Mouse (Mus musculus) forebrain, postnatal 0 days (tissue): ENCODE data around the gene Trex2. TPM values are rescaled to one million over a fixed set of nuclear protein-coding genes. Genes with fewer than 3 reads are reported as not detected.

Experiments used
- ATAC-seq: fragments of 200-750 bp; cut with Nextera tagmentation; 2 replicates; pipeline ENCODE4 v1.8.0; 2017; ENCODE audit warnings: mild to moderate bottlenecking, moderate library complexity
- DNase-seq: peaks from one replicate; pipeline ENCODE4 v3.0.0-alpha.2; 2015
- H3K27ac ChIP-seq: fragments of 300-500 bp; sonication (generic); 2 replicates; pipeline ENCODE4 v1.5.1; 2014; ENCODE audit warnings: low read depth, mild to moderate bottlenecking, antibody characterized with exemption, low read length, moderate library complexity, mixed read lengths
- H3K27me3 ChIP-seq: fragments of 300-500 bp; sonication (generic); 2 replicates; pipeline ENCODE4 v1.6.1; 2014; ENCODE audit warnings: mild to moderate bottlenecking, low read length, mixed read lengths; ENCODE audit not compliant: insufficient read depth
- H3K36me3 ChIP-seq: fragments of 300-500 bp; sonication (generic); 2 replicates; pipeline ENCODE4 v1.6.1; 2014; ENCODE audit warnings: mild to moderate bottlenecking, moderate library complexity; ENCODE audit not compliant: insufficient read depth
- H3K4me1 ChIP-seq: fragments of 300-500 bp; sonication (generic); 2 replicates; pipeline ENCODE4 v1.6.1; 2014; ENCODE audit warnings: antibody characterized with exemption; ENCODE audit not compliant: insufficient read depth
- H3K4me2 ChIP-seq: fragments of 300-500 bp; sonication (generic); 2 replicates; pipeline ENCODE4 v1.6.1; 2014; ENCODE audit warnings: low read depth, mild to moderate bottlenecking, moderate library complexity
- H3K4me3 ChIP-seq: fragments of 300-500 bp; sonication (generic); 2 replicates; pipeline ENCODE4 v1.5.1; 2014; ENCODE audit warnings: low read depth, low read length, mixed read lengths
- H3K9ac ChIP-seq: fragments of 300-500 bp; sonication (generic); 2 replicates; pipeline ENCODE4 v1.6.1; 2014; ENCODE audit warnings: mild to moderate bottlenecking
- H3K9me3 ChIP-seq: fragments of 300-500 bp; sonication (generic); 2 replicates; pipeline ENCODE4 v1.6.1; 2016; ENCODE audit warnings: low read length
- CTCF ChIP-seq: sonication (generic); IDR thresholded peaks from 2 replicates; pipeline ENCODE4 v1.5.1; 2016; ENCODE audit warnings: antibody characterized with exemption, control low read depth, low read depth
- WGBS: fragments of 180-500 bp; shearing (Covaris S2); extraction: QIAGEN DNeasy Blood & Tissue Kit; methylation state at CpG from one replicate; pipeline ENCODE4 v1.1.7; 2014; 5-methylcytosine and 5-hydroxymethylcytosine counted together
- polyA plus RNA-seq: library from polyadenylated mRNA; unstranded; fragments of >200 nt; fragmentation: Nextera tagmentation; extraction: Ambion mirVana; gene quantifications from 2 replicates; pipeline ENCODE4 v1.2.1, GENCODE M21; 2015
- total RNA-seq: library from RNA; depleted of rRNA; stranded (reverse); fragments of >200 nt; gene quantifications from 2 replicates; pipeline ENCODE4 v1.2.3, GENCODE M21; 2014

Gene Trex2
- total and polyA plus RNA-seq, 2 experiments from 2014 or later: not detected

GRCm38 (mm10) chrX:73467446-73468241 is 32.5 kb upstream of the Trex2 start:
- ATAC-seq (peak; percentile 38; the same call in 1 of the 2 replicates), DNase-seq (peak; percentile 20)
- no peaks in the 10 kb centered on the region for H3K9me3 ChIP-seq
- TF ChIP-seq CTCF: no peak
- H3K4me1 ChIP-seq: no peaks in the 10 kb centered on the region
- no peak overlapping the region for H3K4me2 ChIP-seq
- no peaks in the 10 kb centered on the region for H3K27me3 ChIP-seq
- WGBS: 48% methylated on average over 5 of the region's 5 CpGs
- H3K4me3 ChIP-seq: no peak overlapping the region
- H3K27ac ChIP-seq: no peak overlapping the region
- H3K9ac ChIP-seq: no peak overlapping the region
- H3K36me3 ChIP-seq: no peaks in the 10 kb centered on the region

- Histone ChIP-seq H3K9ac (no peak overlapping the region), H3K27ac (no peak overlapping the region), H3K4me3 (no peak overlapping the region), H3K36me3 (no peaks in the 10 kb centered on the region), H3K9me3 (no peaks in the 10 kb centered on the region), H3K4me1 (no peaks in the 10 kb centered on the region), H3K27me3 (no peaks in the 10 kb centered on the region), H3K4me2 (no peak overlapping the region)
- DNase-seq: peak; percentile 20
- WGBS: 65% methylated on average over 9 of the region's 9 CpGs
- peak; percentile 88 for ATAC-seq
- no peak for TF ChIP-seq CTCF
Observed at GRCm38 (mm10) chrX:73465483-73466186, 30.5 kb upstream of the Trex2 start.

- no peaks in the 10 kb centered on the region for H3K9me3 ChIP-seq
- no peak overlapping the region for H3K4me3 ChIP-seq
- WGBS: 79% methylated on average over 4 of the region's 4 CpGs
- no peak for TF ChIP-seq CTCF
- no peak overlapping the region for H3K4me2 ChIP-seq
- H3K36me3 ChIP-seq: no peaks in the 10 kb centered on the region
- H3K4me1 ChIP-seq: no peaks in the 10 kb centered on the region
- ATAC-seq (no peak), DNase-seq (no peak)
- no peak overlapping the region for H3K27ac ChIP-seq
- H3K27me3 ChIP-seq: no peaks in the 10 kb centered on the region
- no peak overlapping the region for H3K9ac ChIP-seq
Observed at GRCm38 (mm10) chrX:73460792-73461191, 25.6 kb upstream of the Trex2 start.

- Histone ChIP-seq H3K27me3 (no peaks in the 10 kb centered on the region), H3K9me3 (no peaks in the 10 kb centered on the region), H3K4me2 (peak within 1 kb of the TSS; percentile 55), H3K36me3 (no peaks in the 10 kb centered on the region), H3K4me3 (peak within 1 kb of the TSS; percentile 46), H3K4me1 (no peaks in the 10 kb centered on the region), H3K9ac (peak within 1 kb of the TSS; percentile 46; the same call in 1 of the 2 replicates), H3K27ac (no peak within 1 kb of the TSS)
- TF ChIP-seq CTCF: peak; percentile 59
- DNase-seq (peak; percentile 94), ATAC-seq (peak; percentile 100)
- WGBS: 31% methylated on average over 26 of the region's 26 CpGs
Observed at GRCm38 (mm10) chrX:73458877-73459392, 23.8 kb upstream of the Trex2 start, which contains the start of gene Haus7. TSS of gene Haus7 (minus strand) at chrX:73459044.

GRCm38 (mm10) chrX:73451949-73452348 is 16.8 kb upstream of the Trex2 start:
- Histone ChIP-seq H3K27ac (no peak overlapping the region), H3K9ac (no peak overlapping the region), H3K4me1 (no peaks in the 10 kb centered on the region), H3K36me3 (no peaks in the 10 kb centered on the region), H3K27me3 (no peaks in the 10 kb centered on the region), H3K9me3 (no peaks in the 10 kb centered on the region), H3K4me3 (no peak overlapping the region), H3K4me2 (no peak overlapping the region)
- WGBS: 23% methylated on average over 2 of the region's 2 CpGs
- DNase-seq (peak; percentile 65), ATAC-seq (peak; percentile 79; the same call in 1 of the 2 replicates)
- peak; percentile 75 for TF ChIP-seq CTCF

GRCm38 (mm10) chrX:73441428-73441827 is 6.3 kb upstream of the Trex2 start:
- 63% methylated on average over 2 of the region's 2 CpGs for WGBS
- Histone ChIP-seq H3K4me1 (no peaks in the 10 kb centered on the region), H3K27me3 (no peaks in the 10 kb centered on the region), H3K27ac (no peak overlapping the region), H3K9ac (no peak overlapping the region), H3K36me3 (0 out of 2 replicates have a peak, but pooled peaks cover 4% of the 10 kb centered on the region), H3K4me2 (no peak overlapping the region), H3K4me3 (no peak overlapping the region), H3K9me3 (no peaks in the 10 kb centered on the region)
- ATAC-seq (no peak), DNase-seq (no peak)
- no peak for TF ChIP-seq CTCF

- Histone ChIP-seq H3K4me3 (no peak overlapping the region), H3K27me3 (no peaks in the 10 kb centered on the region), H3K4me1 (no peaks in the 10 kb centered on the region), H3K4me2 (no peak overlapping the region), H3K36me3 (no peaks in the 10 kb centered on the region), H3K9ac (no peak overlapping the region), H3K9me3 (no peaks in the 10 kb centered on the region), H3K27ac (no peak overlapping the region)
- no peak for TF ChIP-seq CTCF
- ATAC-seq (no peak), DNase-seq (no peak)
- WGBS: 66% methylated on average over 5 of the region's 5 CpGs
Observed at GRCm38 (mm10) chrX:73432850-73433249, 2.3 kb downstream of the Trex2 start.
